In genomic region chr11:101125008-101125407, GRCm38 (mm10) we compare ENCODE assay signal across 1 mouse cellular context. TPM values are rescaled to one million over a fixed set of nuclear protein-coding genes. Genes with fewer than 3 reads are reported as not detected.
"Had no signal": no experiment of that assay in that cellular context is flagged by ENCODE, and none has a peak within 500 bp of the region (broad histone marks: within the 10 kb centered on the region; RNA-seq: fewer than 3 reads in every experiment).

No protein-coding gene starts in this region.

RNA-seq across cellular contexts. Expression of gene Tubg2, which starts 30.7 kb away (rescaled TPM):
- total RNA-seq: hematopoietic stem cell, adult 5-6 weeks had no signal
